Mouse (Mus musculus) ES-E14 (cell line): ENCODE results near the gene Klhl20.
A peak's percentile ranks its signal among the peaks of the same experiment; 100 is the strongest.

Experiments
- HCFC1 ChIP-seq: IDR thresholded peaks from 2 replicates; pipeline ENCODE4 v1.6.1; 2012; ENCODE audit warnings: low read length, inconsistent platforms, borderline replicate concordance; ENCODE audit not compliant: insufficient read depth
- MAFK ChIP-seq: IDR thresholded peaks from 2 replicates; pipeline ENCODE4 v1.6.1; 2014; ENCODE audit warnings: mild to moderate bottlenecking, low read depth, low read length, inconsistent platforms; ENCODE audit not compliant: insufficient read depth
- ZC3H11A ChIP-seq: IDR thresholded peaks from 2 replicates; pipeline ENCODE4 v1.6.1; 2012; ENCODE audit warnings: low read depth, mild to moderate bottlenecking, inconsistent platforms, low read length, borderline replicate concordance

GRCm38 (mm10) chr1:161070352-161071271 is 60.7 kb downstream of the Klhl20 start, which contains the start of the genes Dars2 and Cenpl:
- peak; percentile 94 for TF ChIP-seq HCFC1
- TF ChIP-seq MAFK: no peak
- TF ChIP-seq ZC3H11A: no peak
